Mouse (Mus musculus): Measurements from ENCODE around the gene Myrf. TPM values are rescaled to one million over a fixed set of nuclear protein-coding genes. Genes with fewer than 3 reads are reported as not detected.
A peak's percentile ranks its signal among the peaks of the same experiment; 100 is the strongest.

Gene Myrf
- polyA plus RNA-seq, 1 experiment from 2014 or later, result 4.2 TPM

DNA sequence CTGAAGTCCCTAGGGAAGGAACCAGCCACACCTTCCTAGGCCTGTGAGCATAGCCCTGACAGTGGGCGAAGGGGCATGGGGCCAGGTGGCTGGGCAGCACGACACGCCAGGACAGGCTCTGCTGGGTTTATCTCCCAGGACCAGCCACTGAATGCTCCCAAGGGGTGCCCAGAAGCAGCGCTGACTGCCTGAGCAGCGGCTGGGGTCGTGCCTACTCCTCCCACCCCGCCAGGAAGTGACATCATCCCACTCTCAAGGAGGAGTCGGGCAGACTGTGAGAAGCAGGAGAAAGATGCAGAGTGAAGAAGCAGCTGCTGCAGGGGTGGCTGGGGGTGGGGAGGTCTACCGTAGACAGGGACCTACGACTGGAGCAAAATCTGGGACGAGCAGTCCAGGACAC is 32.2 kb upstream of the Myrf start:
- H3K27ac ChIP-seq (replicated peaks), result peak overlapping the region; percentile 78
- no peaks in the 10 kb centered on the region for H3K36me3 ChIP-seq (replicated peaks)
- H3K9me3 ChIP-seq, result no peaks in the 10 kb centered on the region
- peak overlapping the region; percentile 33; the same call in 1 of the 2 replicates for H3K4me3 ChIP-seq
- DNase-seq (ENCODE audit: low spot score), result peak; percentile 61
- 32% methylated on average over 11 of the region's 11 CpGs for WGBS
- peaks cover 31% of the 10 kb centered on the region for H3K27me3 ChIP-seq (replicated peaks; ENCODE audit: low read depth, poor library complexity, severe bottlenecking)
- H3K4me1 ChIP-seq, result peaks cover 43% of the 10 kb centered on the region

DNA sequence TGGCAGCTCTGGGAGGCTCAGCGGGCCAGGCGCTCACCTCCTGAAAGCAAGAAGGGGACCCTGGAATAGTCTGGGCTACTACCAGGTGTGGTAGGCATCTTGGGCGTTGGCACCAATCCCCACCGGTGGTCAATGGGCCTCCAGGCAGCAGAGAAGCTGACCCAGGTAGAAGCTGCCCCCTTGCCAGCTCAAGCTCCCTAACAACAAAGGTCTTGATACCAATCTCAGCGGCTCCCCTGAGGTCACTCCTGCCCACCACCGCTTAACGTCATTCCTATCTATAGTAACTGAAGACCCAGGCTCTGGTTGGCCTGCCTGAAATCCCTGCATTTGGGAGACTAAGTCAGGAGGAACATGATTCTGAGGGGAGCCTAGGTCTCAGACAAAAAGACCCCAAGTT is 31.0 kb upstream of the Myrf start:
- 89% methylated on average over 7 of the region's 7 CpGs for WGBS
- H3K4me3 ChIP-seq, result no peak overlapping the region
- no peak for DNase-seq (ENCODE audit: low spot score)
- H3K4me1 ChIP-seq, result peaks cover 41% of the 10 kb centered on the region
- H3K9me3 ChIP-seq, result no peaks in the 10 kb centered on the region
- H3K27ac ChIP-seq (replicated peaks), result no peak overlapping the region
- H3K36me3 ChIP-seq (replicated peaks), result no peaks in the 10 kb centered on the region
- peaks cover 33% of the 10 kb centered on the region for H3K27me3 ChIP-seq (replicated peaks; ENCODE audit: low read depth, poor library complexity, severe bottlenecking)

- DNase-seq (ENCODE audit: low spot score), result no peak
- 77% methylated on average over 5 of the region's 5 CpGs for WGBS
- H3K27me3 ChIP-seq (replicated peaks; ENCODE audit: low read depth, poor library complexity, severe bottlenecking), result peaks cover 20% of the 10 kb centered on the region
Measured at GRCm38 (mm10) chr19:10270356-10270755, 29.8 kb upstream of the Myrf start.

GRCm38 (mm10) chr19:10268851-10269250 is 28.3 kb upstream of the Myrf start:
- peaks cover 34% of the 10 kb centered on the region for H3K27me3 ChIP-seq (replicated peaks; ENCODE audit: low read depth, poor library complexity, severe bottlenecking)
- H3K27ac ChIP-seq (replicated peaks), result no peak overlapping the region
- H3K4me1 ChIP-seq, result peaks cover 38% of the 10 kb centered on the region
- 82% methylated on average over 15 of the region's 15 CpGs for WGBS
- H3K36me3 ChIP-seq (replicated peaks), result no peaks in the 10 kb centered on the region
- no peaks in the 10 kb centered on the region for H3K9me3 ChIP-seq
- no peak overlapping the region for H3K4me3 ChIP-seq
- DNase-seq (ENCODE audit: low spot score), result no peak

More at GRCm38 (mm10) chr19:10270356-10270755, 29.8 kb upstream of the Myrf start:
- no peak overlapping the region for H3K4me3 ChIP-seq
- no peak overlapping the region for H3K27ac ChIP-seq (replicated peaks)
- H3K4me1 ChIP-seq, result peaks cover 39% of the 10 kb centered on the region
- no peaks in the 10 kb centered on the region for H3K9me3 ChIP-seq
- no peaks in the 10 kb centered on the region for H3K36me3 ChIP-seq (replicated peaks)

GRCm38 (mm10) chr19:10267953-10268352 is 27.4 kb upstream of the Myrf start:
- no peaks in the 10 kb centered on the region for H3K9me3 ChIP-seq
- peaks cover 29% of the 10 kb centered on the region for H3K4me1 ChIP-seq
- no peak for DNase-seq (ENCODE audit: low spot score)
- H3K36me3 ChIP-seq (replicated peaks), result no peaks in the 10 kb centered on the region
- no peak overlapping the region for H3K27ac ChIP-seq (replicated peaks)
- no peak overlapping the region for H3K4me3 ChIP-seq
- 92% methylated on average over 10 of the region's 10 CpGs for WGBS
- H3K27me3 ChIP-seq (replicated peaks; ENCODE audit: low read depth, poor library complexity, severe bottlenecking), result peaks cover 37% of the 10 kb centered on the region

GRCm38 (mm10) chr19:10267057-10267456 is 26.5 kb upstream of the Myrf start:
- peaks cover 41% of the 10 kb centered on the region for H3K27me3 ChIP-seq (replicated peaks; ENCODE audit: low read depth, poor library complexity, severe bottlenecking)
- peaks cover 24% of the 10 kb centered on the region for H3K4me1 ChIP-seq
- H3K36me3 ChIP-seq (replicated peaks), result no peaks in the 10 kb centered on the region
- no peak overlapping the region for H3K4me3 ChIP-seq
- WGBS, result 17% methylated on average over 15 of the region's 15 CpGs
- no peaks in the 10 kb centered on the region for H3K9me3 ChIP-seq
- DNase-seq (ENCODE audit: low spot score), result peak; percentile 45
- peak overlapping the region; percentile 59; the same call in 1 of the 2 replicates for H3K27ac ChIP-seq (replicated peaks)

GRCm38 (mm10) chr19:10266196-10266850 is 25.8 kb upstream of the Myrf start:
- peak; percentile 77 for DNase-seq (ENCODE audit: low spot score)
- Histone ChIP-seq H3K27ac (replicated peaks) (no peak overlapping the region; the same call in 1 of the 2 replicates), H3K9me3 (no peaks in the 10 kb centered on the region), H3K4me3 (no peak overlapping the region), H3K36me3 (replicated peaks) (no peaks in the 10 kb centered on the region), H3K4me1 (peaks cover 24% of the 10 kb centered on the region), H3K27me3 (replicated peaks; ENCODE audit: low read depth, poor library complexity, severe bottlenecking) (peaks cover 38% of the 10 kb centered on the region)
- WGBS, result 24% methylated on average over 14 of the region's 14 CpGs

DNA sequence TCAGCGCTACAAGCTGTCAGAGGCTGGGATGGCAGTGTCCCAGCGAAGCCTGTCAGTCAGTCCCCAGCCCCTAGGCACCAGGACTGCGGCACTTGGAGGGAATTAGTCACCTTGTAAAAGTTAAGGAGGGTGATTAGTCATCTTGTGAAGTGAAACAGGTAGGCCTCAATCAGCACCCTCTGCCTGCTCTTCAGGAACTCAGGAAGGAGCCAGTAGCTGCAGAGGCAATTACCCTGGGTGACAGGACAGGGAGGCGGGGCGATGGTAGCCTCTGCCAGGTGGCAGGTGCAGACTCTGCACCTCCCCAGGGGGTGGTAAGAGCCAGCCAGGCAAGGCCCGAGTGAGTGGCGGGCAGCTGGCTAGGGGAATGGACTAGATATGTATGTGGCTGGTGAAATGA is 20.8 kb upstream of the Myrf start:
- no peak for DNase-seq (ENCODE audit: low spot score)
- WGBS, result 72% methylated on average over 7 of the region's 7 CpGs
- Histone ChIP-seq H3K4me1 (peaks cover 29% of the 10 kb centered on the region), H3K27ac (replicated peaks) (no peak overlapping the region), H3K27me3 (replicated peaks; ENCODE audit: low read depth, poor library complexity, severe bottlenecking) (peaks cover 21% of the 10 kb centered on the region), H3K9me3 (no peaks in the 10 kb centered on the region), H3K4me3 (no peak overlapping the region), H3K36me3 (replicated peaks) (no peaks in the 10 kb centered on the region)

- Histone ChIP-seq H3K4me3 (no peak overlapping the region), H3K27ac (replicated peaks) (no peak overlapping the region), H3K4me1 (peaks cover 20% of the 10 kb centered on the region), H3K36me3 (replicated peaks) (no peaks in the 10 kb centered on the region), H3K27me3 (replicated peaks; ENCODE audit: low read depth, poor library complexity, severe bottlenecking) (peaks cover 7% of the 10 kb centered on the region), H3K9me3 (no peaks in the 10 kb centered on the region)
- WGBS, result 23% methylated on average over 6 of the region's 6 CpGs
- DNase-seq (ENCODE audit: low spot score), result peak; percentile 84
Measured at GRCm38 (mm10) chr19:10258279-10259011, 17.9 kb upstream of the Myrf start.

GRCm38 (mm10) chr19:10248128-10248527 is 7.6 kb upstream of the Myrf start:
- DNase-seq (ENCODE audit: low spot score), result peak; percentile 55
- H3K4me3 ChIP-seq, result no peak overlapping the region
- peaks cover 44% of the 10 kb centered on the region for H3K4me1 ChIP-seq

DNA sequence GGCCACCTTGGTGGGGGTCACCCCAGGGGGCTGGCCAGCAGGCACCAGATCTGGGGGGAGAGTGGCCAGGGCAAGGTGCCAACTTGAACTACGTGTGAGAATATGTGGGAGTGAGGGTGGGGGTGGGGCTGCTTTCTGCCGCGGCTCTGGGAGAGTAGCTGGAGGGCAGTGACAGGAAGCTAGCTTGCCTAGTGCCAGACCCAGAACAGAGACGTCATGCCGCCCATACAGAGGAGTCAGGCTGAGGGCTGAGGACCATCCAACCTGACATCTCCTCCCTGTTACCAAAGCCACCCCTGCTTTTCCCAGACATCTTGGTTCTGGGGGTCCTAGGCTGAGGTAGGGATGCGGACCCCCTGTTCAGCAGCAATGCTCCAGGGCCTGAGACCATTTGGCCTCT is 6.6 kb upstream of the Myrf start:
- Histone ChIP-seq H3K4me3 (no peak overlapping the region), H3K27me3 (replicated peaks; ENCODE audit: low read depth, poor library complexity, severe bottlenecking) (peaks cover 25% of the 10 kb centered on the region; the same call in 1 of the 2 replicates), H3K36me3 (replicated peaks) (no peaks in the 10 kb centered on the region), H3K27ac (replicated peaks) (peak overlapping the region; percentile 57; the same call in 1 of the 2 replicates), H3K4me1 (peaks cover 50% of the 10 kb centered on the region), H3K9me3 (no peaks in the 10 kb centered on the region)
- DNase-seq (ENCODE audit: low spot score), result no peak
- WGBS, result 37% methylated on average over 6 of the region's 6 CpGs

More at GRCm38 (mm10) chr19:10248128-10248527, 7.6 kb upstream of the Myrf start:
- no peaks in the 10 kb centered on the region for H3K9me3 ChIP-seq
- H3K27me3 ChIP-seq (replicated peaks; ENCODE audit: low read depth, poor library complexity, severe bottlenecking), result peaks cover 25% of the 10 kb centered on the region; the same call in 1 of the 2 replicates
- H3K27ac ChIP-seq (replicated peaks), result no peak overlapping the region; the same call in 1 of the 2 replicates
- WGBS, result 52% methylated on average over 20 of the region's 20 CpGs
- H3K36me3 ChIP-seq (replicated peaks), result no peaks in the 10 kb centered on the region

DNA sequence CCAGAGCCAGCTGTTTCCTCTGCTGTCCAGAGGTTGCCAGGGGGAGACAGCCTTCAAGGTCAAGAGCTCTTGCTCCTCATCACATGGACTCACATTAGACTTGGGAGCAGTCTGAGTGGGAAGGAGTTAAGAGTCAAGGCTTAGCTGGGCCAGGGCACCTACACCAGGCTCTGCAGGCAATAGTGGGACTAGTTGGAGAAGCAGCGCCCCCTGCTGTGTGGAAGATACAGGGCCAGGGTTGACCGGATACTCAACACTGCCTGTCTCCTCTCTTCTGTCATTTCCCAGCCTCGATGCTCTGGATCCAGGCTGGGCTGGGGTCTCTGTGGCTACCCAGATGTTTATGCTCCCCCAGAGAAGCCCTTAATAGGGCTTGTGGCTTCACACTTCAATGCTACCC is 3.6 kb upstream of the Myrf start:
- peaks cover 39% of the 10 kb centered on the region for H3K27me3 ChIP-seq (replicated peaks; ENCODE audit: low read depth, poor library complexity, severe bottlenecking)
- no peak overlapping the region for H3K4me3 ChIP-seq
- 19% methylated on average over 3 of the region's 3 CpGs for WGBS
- no peak overlapping the region for H3K27ac ChIP-seq (replicated peaks)
- H3K9me3 ChIP-seq, result no peaks in the 10 kb centered on the region
- peaks cover 68% of the 10 kb centered on the region for H3K4me1 ChIP-seq
- DNase-seq (ENCODE audit: low spot score), result peak; percentile 69
- H3K36me3 ChIP-seq (replicated peaks), result no peaks in the 10 kb centered on the region

DNA sequence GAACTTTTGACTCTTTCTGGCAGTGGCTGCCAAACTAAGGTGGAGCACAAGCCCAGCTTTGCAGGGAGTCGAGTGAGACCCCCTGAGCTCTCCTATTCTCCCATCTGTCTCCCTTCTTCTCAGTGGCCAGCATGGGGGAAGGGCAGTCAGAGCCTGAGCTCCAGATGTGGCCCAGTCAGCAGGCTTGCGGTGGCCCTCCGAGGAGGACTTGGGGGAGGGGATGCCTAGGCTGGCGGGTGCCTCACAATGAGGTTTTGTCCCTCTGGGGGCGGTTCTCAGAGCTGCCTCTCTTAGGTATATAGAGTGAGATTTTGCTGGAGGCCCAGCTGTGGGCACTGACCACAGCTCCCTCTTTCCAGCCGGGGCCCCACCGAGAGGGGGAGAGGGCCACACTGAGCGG is 2.4 kb upstream of the Myrf start:
- peak overlapping the region; percentile 1 for H3K4me3 ChIP-seq
- peaks cover 45% of the 10 kb centered on the region for H3K27me3 ChIP-seq (replicated peaks; ENCODE audit: low read depth, poor library complexity, severe bottlenecking)
- no peaks in the 10 kb centered on the region for H3K9me3 ChIP-seq
- DNase-seq (ENCODE audit: low spot score), result peak; percentile 62
- 2% methylated on average over 8 of the region's 8 CpGs for WGBS
- peak overlapping the region; percentile 63 for H3K27ac ChIP-seq (replicated peaks)
- H3K36me3 ChIP-seq (replicated peaks), result no peaks in the 10 kb centered on the region
- H3K4me1 ChIP-seq, result peaks cover 68% of the 10 kb centered on the region

Data from embryonic facial prominence, embryonic 10.5 days (tissue).